Mouse (Mus musculus) thymus, adult 18-20 months (tissue): ENCODE data around the gene Cdipt.

Source experiments
- DNase-seq, 2 experiments: peaks; one replicate each; pipeline ENCODE4 v3.0.0; 2022; ENCODE audit warnings: mixed read lengths in 2 of 2

Gene Cdipt

DNA sequence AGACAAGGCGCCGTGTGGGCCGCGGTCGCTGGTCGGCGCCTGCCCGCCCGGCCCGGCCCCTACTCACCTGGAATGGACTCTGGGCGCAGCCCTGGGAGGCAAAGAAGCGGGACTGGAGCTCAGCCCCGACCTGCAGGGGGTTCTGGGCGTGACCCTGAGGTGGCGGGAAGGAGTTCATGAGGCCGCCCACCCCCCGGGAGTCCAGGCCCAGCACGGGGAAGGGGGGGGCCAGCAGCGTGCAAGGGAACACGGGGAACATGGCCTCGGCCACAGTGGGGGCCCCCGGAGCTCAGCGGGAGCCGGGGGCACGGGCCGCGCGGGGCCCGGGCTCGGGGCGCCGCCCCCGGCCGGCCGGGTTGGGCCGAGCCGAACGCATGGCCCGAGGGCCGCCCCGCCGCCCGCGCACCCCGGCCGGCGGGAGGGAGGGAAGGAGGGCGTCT, 50.5 kb downstream of the Cdipt start:
- DNase-seq: peak; percentile 68 to 77

DNA sequence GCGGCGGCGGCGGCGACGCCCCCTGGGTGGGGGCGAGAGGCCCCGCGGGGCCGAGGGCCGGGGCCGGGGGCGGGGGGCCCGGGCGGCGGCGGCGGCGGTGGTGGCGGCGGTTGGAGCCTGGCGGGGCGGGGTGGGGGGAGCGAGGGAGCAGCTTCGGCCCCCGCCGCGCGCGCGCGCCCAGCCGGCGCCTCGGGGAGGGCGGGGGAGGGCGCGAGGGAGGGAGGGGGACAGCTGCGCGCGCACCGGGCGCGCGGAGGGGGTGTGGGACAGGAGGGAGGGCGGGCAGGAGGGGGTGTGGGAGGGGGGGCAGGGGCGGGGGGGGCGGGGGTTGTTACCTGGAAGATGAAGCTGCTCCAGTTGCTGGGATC, 50.9 kb downstream of the Cdipt start:
- DNase-seq: peak in 1 of 2 experiments; percentile 66

DNA sequence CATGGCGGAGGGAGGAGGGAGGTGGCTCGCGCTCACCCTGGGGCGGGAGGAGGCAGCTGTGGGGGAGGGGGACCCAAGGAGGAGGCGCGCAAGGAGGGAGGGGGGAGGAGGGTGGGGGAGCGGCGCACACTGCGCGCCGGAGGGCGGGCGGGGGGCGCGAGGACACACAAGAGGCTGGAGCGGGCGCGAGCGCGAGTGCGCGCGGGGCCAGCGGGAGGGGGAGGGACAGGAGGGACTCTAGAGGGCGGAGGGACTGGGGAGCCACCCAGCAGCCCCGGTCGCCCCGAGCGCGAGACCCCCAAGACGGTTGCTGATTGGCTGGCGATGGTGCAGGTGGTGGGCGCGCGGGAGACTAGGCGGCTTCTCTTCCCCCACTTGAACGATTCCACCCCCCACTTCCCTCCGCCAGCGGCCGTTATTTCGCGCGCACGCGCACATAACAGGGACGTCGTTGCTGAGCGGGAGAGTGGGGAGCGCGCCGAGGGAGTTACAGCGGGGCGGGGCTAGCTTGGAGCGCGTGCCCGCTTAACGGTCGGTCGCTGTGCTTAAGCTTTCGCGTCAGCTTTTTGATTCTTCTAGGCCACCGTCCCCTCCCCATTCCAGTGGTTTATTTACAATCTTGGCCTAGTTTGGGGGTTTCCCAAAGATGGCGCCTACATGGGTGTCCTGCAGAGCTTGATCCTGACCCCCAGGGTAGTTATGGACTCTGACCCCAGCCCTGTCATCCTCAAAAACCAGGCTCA, 51.4 kb downstream of the Cdipt start, which contains the start of gene Maz:
Gene Maz (minus strand): TSS at position 54 of the 743 bp plus-strand sequence.
- peak; percentile 100 for DNase-seq

DNA sequence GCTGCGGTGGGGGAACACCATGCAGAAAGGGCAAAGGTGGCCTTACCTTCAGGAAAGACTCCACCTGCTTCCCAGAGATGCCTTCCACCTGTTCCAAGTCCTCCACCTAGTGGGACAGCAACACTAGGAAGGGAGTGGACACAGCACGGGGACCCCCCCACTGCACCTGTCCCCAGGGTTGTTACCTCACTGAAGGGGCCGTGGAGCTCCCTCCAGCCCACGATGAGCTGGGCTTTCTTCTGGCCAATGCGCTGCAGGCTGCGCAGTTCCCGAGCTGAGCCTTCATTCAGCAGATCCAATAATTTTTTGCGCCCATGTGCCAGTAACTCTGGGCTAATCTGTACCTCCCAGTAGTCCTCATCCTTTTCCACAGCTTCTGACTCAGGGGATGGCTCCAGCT, 52.2 kb downstream of the Cdipt start:
- DNase-seq: no peak
